Mouse (Mus musculus) ES-E14 (cell line): ENCODE data around the gene Foxo1.

ENCODE experiments used
- HCFC1 ChIP-seq: IDR thresholded peaks from 2 replicates; pipeline ENCODE4 v1.6.1; 2012; ENCODE audit warnings: low read length, inconsistent platforms, borderline replicate concordance; ENCODE audit not compliant: insufficient read depth
- MAFK ChIP-seq: IDR thresholded peaks from 2 replicates; pipeline ENCODE4 v1.6.1; 2014; ENCODE audit warnings: mild to moderate bottlenecking, low read depth, low read length, inconsistent platforms; ENCODE audit not compliant: insufficient read depth
- ZC3H11A ChIP-seq: IDR thresholded peaks from 2 replicates; pipeline ENCODE4 v1.6.1; 2012; ENCODE audit warnings: low read depth, mild to moderate bottlenecking, inconsistent platforms, low read length, borderline replicate concordance
- ZNF384 ChIP-seq: IDR thresholded peaks from 2 replicates; pipeline ENCODE4 v1.6.1; 2012; ENCODE audit warnings: low read depth, low read length, inconsistent platforms

DNA sequence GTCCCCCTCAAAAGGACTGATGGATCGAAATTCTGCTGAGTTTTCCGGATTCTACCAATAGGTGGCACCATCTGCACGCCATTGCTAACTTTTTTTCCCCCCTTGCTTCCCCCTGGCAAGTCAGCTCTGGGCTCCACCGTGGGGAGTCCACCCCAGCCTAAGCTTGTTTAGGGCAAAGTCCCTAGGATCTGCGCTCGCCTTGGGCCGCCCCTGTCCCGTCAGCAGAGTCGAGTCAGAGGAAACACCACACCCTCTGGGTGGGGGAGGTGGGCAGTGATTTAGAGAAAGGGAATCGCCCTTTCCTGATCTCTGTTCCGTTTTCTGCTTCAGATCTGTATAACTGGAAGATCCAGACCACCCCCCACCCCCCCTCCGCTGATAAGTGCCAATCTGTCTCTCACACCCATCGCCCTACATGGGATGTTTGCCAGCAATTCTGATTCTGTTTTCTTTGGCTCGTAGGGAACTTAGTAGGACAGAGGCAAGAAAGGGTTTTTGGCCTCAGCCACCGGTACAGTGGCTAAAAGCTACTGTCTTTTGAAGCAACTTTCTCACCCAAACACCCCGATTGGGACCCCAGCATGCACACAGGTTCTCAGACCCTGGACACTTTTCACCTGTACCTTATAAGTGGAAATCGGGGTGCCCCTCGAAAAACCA, 10.2 kb upstream of the Foxo1 start:
- TF ChIP-seq MAFK: peak; percentile 49; the same call in 1 of the 2 replicates
- peak; percentile 77 for TF ChIP-seq ZNF384
- TF ChIP-seq HCFC1: no peak
- TF ChIP-seq ZC3H11A: peak; percentile 89; the same call in 1 of the 2 replicates
